Mouse (Mus musculus) C2C12 (cell line): ENCODE data around the gene Sema4a. TPM values are rescaled to one million over a fixed set of nuclear protein-coding genes. Genes with fewer than 3 reads are reported as not detected.

Experiments
- H3K27me3 ChIP-seq: one replicate; pipeline ENCODE4 v1.6.1; 2011; ENCODE audit not compliant: control insufficient read depth, insufficient read depth, insufficient read length
- H3K36me3 ChIP-seq: one replicate; pipeline ENCODE4 v1.6.1; 2011; ENCODE audit not compliant: control insufficient read depth, insufficient read depth
- H3K4me3 ChIP-seq: one replicate; pipeline ENCODE4 v1.5.1; 2011; ENCODE audit warnings: mild to moderate bottlenecking, control low read depth; ENCODE audit not compliant: poor library complexity, insufficient read depth, severe bottlenecking
- H3K79me2 ChIP-seq: one replicate; pipeline ENCODE4 v1.6.1; 2011; ENCODE audit not compliant: control insufficient read depth, insufficient read depth
- H3K79me3 ChIP-seq: one replicate; pipeline ENCODE4 v1.6.1; 2011; ENCODE audit warnings: low read depth, control low read depth
- H3ac ChIP-seq: one replicate; pipeline ENCODE3; 2011; ENCODE audit warnings: low read depth; ENCODE audit not compliant: control insufficient read depth, insufficient read length
- CEBPB ChIP-seq: IDR thresholded peaks from one replicate; pipeline ENCODE4 v1.6.1; 2011; ENCODE audit warnings: low read depth, mild to moderate bottlenecking, control low read depth, moderate library complexity
- CTCF ChIP-seq: IDR thresholded peaks from one replicate; pipeline ENCODE4 v1.5.1; 2011; ENCODE audit not compliant: control insufficient read depth, insufficient read depth, insufficient read length
- FOSL1 ChIP-seq: IDR thresholded peaks from one replicate; pipeline ENCODE4 v1.8.0; 2011; ENCODE audit warnings: mild to moderate bottlenecking, low read length; ENCODE audit not compliant: poor library complexity, insufficient read depth, severe bottlenecking
- MAX ChIP-seq: IDR thresholded peaks from one replicate; pipeline ENCODE4 v1.6.1; 2011; ENCODE audit warnings: mild to moderate bottlenecking, control low read depth
- MYOD1 ChIP-seq: IDR thresholded peaks from one replicate; pipeline ENCODE4 v1.6.1; 2011; ENCODE audit warnings: low read depth; ENCODE audit not compliant: control insufficient read depth, insufficient read length
- MYOG ChIP-seq: IDR thresholded peaks from one replicate; pipeline ENCODE4 v1.6.1; 2011; ENCODE audit not compliant: control insufficient read depth, insufficient read length; ENCODE audit errors: extremely low read depth
- USF1 ChIP-seq: IDR thresholded peaks from one replicate; pipeline ENCODE4 v1.6.1; 2011; ENCODE audit warnings: low read depth, mild to moderate bottlenecking, control low read depth, moderate library complexity
- polyA plus RNA-seq: library from polyadenylated mRNA; unstranded; fragments of >200 nt; fragmentation: generic; extraction: Trizol; gene quantifications from one replicate; pipeline ENCODE4 v1.2.1, GENCODE M21; 2012; ENCODE audit warnings: missing spikeins

The Sema4a gene
- polyA plus RNA-seq, 1 experiment: 0.69 TPM

DNA sequence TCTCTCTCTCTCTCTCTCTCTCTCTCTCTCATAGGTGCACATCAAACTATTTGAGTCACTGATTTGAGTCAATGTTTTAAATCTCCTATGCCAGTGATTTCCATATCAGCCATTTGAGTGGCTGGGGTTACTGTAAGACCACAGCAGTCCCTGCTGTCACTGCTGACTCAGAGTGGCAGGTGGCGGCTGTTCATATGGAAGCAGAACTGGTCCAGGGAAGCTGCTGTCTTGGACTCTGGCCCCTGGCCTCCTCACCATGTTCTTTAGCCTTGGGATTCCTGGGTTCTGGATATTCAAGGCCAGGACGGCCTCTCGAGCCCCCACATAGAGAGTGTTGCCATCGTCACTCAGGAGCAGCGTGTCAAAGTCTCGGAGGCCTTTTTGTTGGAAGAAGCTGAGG, 8.3 kb downstream of the Sema4a start:
- Histone ChIP-seq H3K36me3 (no peaks in the 10 kb centered on the region), H3K4me3 (no peak overlapping the region), H3K27me3 (no peaks in the 10 kb centered on the region), H3ac (no peak overlapping the region), H3K79me2 (no peaks in the 10 kb centered on the region), H3K79me3 (no peaks in the 10 kb centered on the region)
- TF ChIP-seq MYOD1 (peak; percentile 89), MAX (no peak)

DNA sequence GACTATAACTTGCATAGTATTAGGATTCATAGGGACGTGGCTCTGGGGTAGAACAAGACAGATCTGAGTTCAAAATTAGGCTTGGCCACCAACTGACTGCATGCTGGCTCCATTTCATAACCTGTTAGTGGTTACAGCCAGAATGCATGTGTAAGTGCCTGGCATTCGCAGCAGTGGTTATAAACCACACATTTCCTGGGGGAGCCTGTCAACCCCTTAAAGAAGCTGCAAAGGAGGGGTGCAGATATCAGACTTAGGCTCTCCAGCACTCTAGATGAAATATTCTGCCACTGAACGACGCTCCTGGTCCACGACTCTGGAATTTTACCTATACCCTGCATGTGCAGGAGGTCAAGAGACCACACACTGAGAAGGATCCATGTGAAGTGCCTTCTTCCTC, 8.7 kb downstream of the Sema4a start:
- Histone ChIP-seq H3K36me3 (no peaks in the 10 kb centered on the region), H3K79me2 (no peaks in the 10 kb centered on the region), H3ac (no peak overlapping the region), H3K4me3 (no peak overlapping the region), H3K79me3 (no peaks in the 10 kb centered on the region), H3K27me3 (no peaks in the 10 kb centered on the region)
- no peak for TF ChIP-seq USF1
- TF ChIP-seq MAX: peak; percentile 30

DNA sequence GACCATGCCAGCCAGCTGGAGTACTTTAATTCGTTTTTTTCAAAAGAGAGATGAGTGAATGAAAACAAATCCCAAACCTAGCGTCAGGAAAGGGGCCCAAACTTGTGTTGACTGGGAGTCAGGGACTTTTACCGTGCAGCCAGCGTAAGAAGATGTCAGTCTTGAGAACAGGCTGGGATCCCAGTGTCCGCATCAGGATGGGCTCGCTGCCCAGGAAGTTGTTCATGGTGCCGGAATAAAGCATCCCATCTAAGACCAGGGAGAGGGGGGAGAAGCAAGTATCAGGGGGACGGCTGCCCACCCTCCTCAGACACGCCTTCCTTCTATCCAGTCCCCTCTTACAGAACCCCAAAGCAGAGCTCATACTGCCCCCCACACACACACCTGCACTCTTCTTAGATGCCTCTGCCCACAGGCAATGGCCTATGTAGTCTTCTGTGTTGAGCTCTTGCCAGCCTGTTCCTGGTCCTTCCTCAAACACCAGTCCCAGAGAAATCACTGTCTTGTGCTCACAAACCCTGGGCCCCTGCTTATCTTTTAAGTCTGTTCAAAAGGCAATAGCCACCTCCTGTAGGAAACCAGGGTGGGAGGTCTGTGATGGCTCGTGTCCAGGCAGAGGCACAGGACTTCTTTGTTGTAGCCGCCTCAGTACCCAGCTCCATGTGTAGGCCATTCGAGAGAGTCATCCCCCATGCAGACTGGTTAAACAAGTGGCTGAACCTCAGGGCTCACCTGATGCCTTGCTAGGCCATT, 10.4 kb downstream of the Sema4a start:
- Histone ChIP-seq H3K36me3 (no peaks in the 10 kb centered on the region), H3K79me2 (no peaks in the 10 kb centered on the region), H3K4me3 (no peak overlapping the region), H3K79me3 (no peaks in the 10 kb centered on the region), H3ac (no peak overlapping the region), H3K27me3 (no peaks in the 10 kb centered on the region)
- TF ChIP-seq MYOD1 (no peak), FOSL1 (no peak), CTCF (no peak), MAX (no peak), CEBPB (no peak), USF1 (no peak), MYOG (no peak)

DNA sequence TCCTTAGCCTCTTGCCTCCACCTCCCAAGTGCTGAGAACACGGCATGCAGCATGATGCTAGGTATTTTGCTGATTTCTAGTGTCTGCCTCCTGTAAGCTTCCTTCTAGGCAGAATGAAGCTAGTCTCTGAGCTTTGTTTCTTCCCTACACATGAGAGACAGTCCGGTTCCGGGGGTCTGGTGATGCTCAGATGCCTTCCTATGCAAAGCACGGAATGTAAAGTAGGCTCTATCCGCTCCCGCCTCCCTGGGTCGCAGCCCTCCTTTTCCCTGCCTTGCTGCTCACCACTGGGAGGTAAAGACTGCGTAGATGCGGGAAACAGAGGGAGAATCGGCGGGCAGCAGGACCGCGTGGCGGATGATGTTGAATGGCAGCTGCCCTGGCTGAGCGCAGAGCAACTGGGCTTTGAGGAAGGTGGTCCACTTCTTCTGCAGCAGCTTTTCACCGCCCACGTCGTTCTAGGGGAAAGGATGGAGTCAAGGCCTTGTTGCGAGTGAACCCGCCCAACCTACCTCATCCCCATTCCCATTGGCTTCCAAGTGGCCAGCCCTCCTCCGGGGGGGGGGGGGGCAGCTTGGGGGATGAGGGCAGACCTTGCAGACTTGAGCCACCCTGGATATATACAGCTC, 11.5 kb downstream of the Sema4a start:
- no peak overlapping the region for H3K4me3 ChIP-seq
- no peaks in the 10 kb centered on the region for H3K36me3 ChIP-seq
- H3K79me2 ChIP-seq: no peaks in the 10 kb centered on the region
- H3ac ChIP-seq: no peak overlapping the region
- H3K27me3 ChIP-seq: no peaks in the 10 kb centered on the region
- no peaks in the 10 kb centered on the region for H3K79me3 ChIP-seq
- no peak for TF ChIP-seq CTCF
- TF ChIP-seq MYOG: no peak
- no peak for TF ChIP-seq FOSL1
- no peak for TF ChIP-seq MYOD1
- TF ChIP-seq CEBPB: no peak
- TF ChIP-seq USF1: no peak
- no peak for TF ChIP-seq MAX

DNA sequence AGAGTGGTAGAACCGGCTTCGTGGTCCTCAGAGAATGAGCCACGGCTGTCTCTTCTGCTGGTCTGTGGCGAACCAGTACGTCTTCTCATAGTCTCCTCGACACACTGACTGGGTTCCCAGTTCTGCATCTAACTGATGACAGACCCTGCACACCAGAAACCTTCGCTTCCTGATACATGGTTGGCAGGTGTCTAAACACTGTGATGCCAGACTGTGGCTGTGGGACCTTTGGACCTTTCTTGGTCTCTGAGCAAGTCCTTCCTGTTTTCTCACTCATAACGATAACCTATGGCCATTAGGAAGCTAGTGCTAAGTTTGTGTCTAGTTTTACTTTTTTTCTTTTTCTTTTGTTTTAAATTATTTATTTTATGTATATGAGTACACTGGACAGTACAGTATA, 12.5 kb downstream of the Sema4a start:
- Histone ChIP-seq H3K79me2 (no peaks in the 10 kb centered on the region), H3K79me3 (no peaks in the 10 kb centered on the region), H3K4me3 (no peak overlapping the region), H3K36me3 (no peaks in the 10 kb centered on the region), H3ac (no peak overlapping the region), H3K27me3 (no peaks in the 10 kb centered on the region)
- TF ChIP-seq MYOG (no peak), FOSL1 (no peak), USF1 (no peak), MYOD1 (no peak), MAX (no peak), CTCF (no peak), CEBPB (no peak)

DNA sequence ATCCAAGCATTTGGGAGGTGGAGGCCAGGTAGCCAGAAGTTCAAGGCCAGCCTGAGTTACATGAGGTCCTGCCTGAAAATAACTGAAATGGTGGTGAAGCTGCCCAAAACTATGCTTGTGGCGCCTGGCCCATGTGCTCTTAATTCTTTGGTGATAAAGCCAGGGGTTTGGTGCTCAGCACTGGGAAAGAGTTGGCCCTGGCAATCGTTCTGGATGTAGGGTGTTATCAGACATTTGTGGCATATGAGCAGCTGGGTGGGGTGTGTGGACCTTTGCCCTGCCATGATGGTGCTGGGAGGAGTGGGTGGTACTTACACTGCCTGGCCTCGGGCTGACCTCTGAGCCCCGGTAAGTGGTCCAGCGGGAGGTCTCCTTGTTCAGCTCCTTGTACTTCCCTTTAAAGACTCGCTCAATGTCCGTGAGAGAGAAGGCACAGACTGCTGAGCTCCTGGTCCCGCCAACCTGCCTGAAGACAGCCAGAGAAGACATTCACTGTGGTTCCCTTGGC, 13.3 kb downstream of the Sema4a start:
- Histone ChIP-seq H3ac (no peak overlapping the region), H3K79me2 (no peaks in the 10 kb centered on the region), H3K79me3 (no peaks in the 10 kb centered on the region), H3K27me3 (no peaks in the 10 kb centered on the region), H3K4me3 (no peak overlapping the region), H3K36me3 (no peaks in the 10 kb centered on the region)
- no peak for TF ChIP-seq FOSL1
- no peak for TF ChIP-seq MYOD1
- no peak for TF ChIP-seq MAX
- TF ChIP-seq CEBPB: no peak
- TF ChIP-seq MYOG: no peak
